Mouse (Mus musculus) testis, adult 2 months (tissue): ENCODE data around the gene Pkig. TPM values are rescaled to one million over a fixed set of nuclear protein-coding genes. Genes with fewer than 3 reads are reported as not detected.

Source experiments
- H3K27ac ChIP-seq: fragments of 200-500 bp; 2 replicates; pipeline ENCODE4 v1.5.1; 2012; ENCODE audit warnings: low read depth, low read length; ENCODE audit not compliant: control insufficient read depth, insufficient read depth
- H3K27me3 ChIP-seq: fragments of 200-500 bp; 2 replicates; pipeline ENCODE4 v1.6.1; 2012; ENCODE audit warnings: mild to moderate bottlenecking, low read length, moderate library complexity; ENCODE audit not compliant: control insufficient read depth, insufficient read depth
- H3K36me3 ChIP-seq: fragments of 200-500 bp; 2 replicates; pipeline ENCODE4 v1.6.1; 2012; ENCODE audit warnings: mild to moderate bottlenecking, low read length; ENCODE audit not compliant: control insufficient read depth, insufficient read depth
- H3K4me1 ChIP-seq: fragments of 200-500 bp; 2 replicates; pipeline ENCODE4 v1.6.1; 2012; ENCODE audit warnings: low read length; ENCODE audit not compliant: control insufficient read depth, insufficient read depth
- H3K4me3 ChIP-seq: fragments of 200-500 bp; 2 replicates; pipeline ENCODE4 v1.5.1; 2012; ENCODE audit warnings: low read depth, mild to moderate bottlenecking, low read length, moderate library complexity, mixed read lengths; ENCODE audit not compliant: control insufficient read depth
- CTCF ChIP-seq: fragments of 200-500 bp; IDR thresholded peaks from 2 replicates; pipeline ENCODE4 v1.5.1; 2012; ENCODE audit warnings: low read depth, mild to moderate bottlenecking, inconsistent platforms, low read length, moderate library complexity; ENCODE audit not compliant: control insufficient read depth, insufficient read depth, insufficient replicate concordance
- POLR2A ChIP-seq: fragments of 200-500 bp; IDR thresholded peaks from 2 replicates; pipeline ENCODE4 v1.6.1; 2012; ENCODE audit warnings: low read depth, mild to moderate bottlenecking, inconsistent platforms, low read length, moderate library complexity; ENCODE audit not compliant: control insufficient read depth
- polyA plus RNA-seq: library from polyadenylated mRNA; depleted of rRNA; stranded (reverse); fragments of >200 nt; gene quantifications from 2 replicates; pipeline ENCODE4 v1.2.3, GENCODE M21; 2012

Gene Pkig
- polyA plus RNA-seq, 1 experiment, result 319 TPM

- no peaks in the 10 kb centered on the region for H3K4me1 ChIP-seq
- TF ChIP-seq POLR2A (no peak), CTCF (no peak)
- no peak overlapping the region for H3K27ac ChIP-seq
- H3K27me3 ChIP-seq, result no peaks in the 10 kb centered on the region
- no peaks in the 10 kb centered on the region for H3K36me3 ChIP-seq
- H3K4me3 ChIP-seq, result no peak overlapping the region
Measured at GRCm38 (mm10) chr2:163674397-163674796, 16.2 kb downstream of the Pkig start.

- Histone ChIP-seq H3K27ac (no peak overlapping the region), H3K4me3 (no peak overlapping the region), H3K36me3 (no peaks in the 10 kb centered on the region), H3K27me3 (no peaks in the 10 kb centered on the region), H3K4me1 (no peaks in the 10 kb centered on the region)
- no peak for TF ChIP-seq POLR2A
- TF ChIP-seq CTCF, result no peak
Measured at GRCm38 (mm10) chr2:163675144-163675619, 17.0 kb downstream of the Pkig start.

DNA sequence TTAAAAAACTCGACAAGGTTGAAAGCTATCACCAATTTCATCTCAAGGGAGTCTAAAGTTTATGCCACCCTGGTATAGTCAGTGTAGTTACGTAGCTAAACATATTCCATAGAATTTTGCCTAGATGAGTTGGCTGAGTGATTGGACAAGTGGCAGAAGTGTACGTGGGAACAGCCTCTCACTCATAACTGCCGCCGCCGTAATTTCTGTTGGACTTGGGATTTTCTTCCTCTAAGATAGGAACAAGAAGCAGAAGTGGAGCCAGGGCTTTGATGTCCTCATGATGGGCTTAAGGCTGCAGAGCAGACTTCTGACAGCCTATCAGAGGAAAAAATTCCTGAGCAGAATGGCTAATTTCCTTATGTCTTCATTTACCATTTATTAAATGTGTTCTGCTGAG, 17.5 kb downstream of the Pkig start:
- H3K27me3 ChIP-seq, result no peaks in the 10 kb centered on the region
- no peak overlapping the region for H3K4me3 ChIP-seq
- H3K36me3 ChIP-seq, result no peaks in the 10 kb centered on the region
- no peaks in the 10 kb centered on the region for H3K4me1 ChIP-seq
- no peak overlapping the region for H3K27ac ChIP-seq
- TF ChIP-seq CTCF (no peak), POLR2A (no peak)

DNA sequence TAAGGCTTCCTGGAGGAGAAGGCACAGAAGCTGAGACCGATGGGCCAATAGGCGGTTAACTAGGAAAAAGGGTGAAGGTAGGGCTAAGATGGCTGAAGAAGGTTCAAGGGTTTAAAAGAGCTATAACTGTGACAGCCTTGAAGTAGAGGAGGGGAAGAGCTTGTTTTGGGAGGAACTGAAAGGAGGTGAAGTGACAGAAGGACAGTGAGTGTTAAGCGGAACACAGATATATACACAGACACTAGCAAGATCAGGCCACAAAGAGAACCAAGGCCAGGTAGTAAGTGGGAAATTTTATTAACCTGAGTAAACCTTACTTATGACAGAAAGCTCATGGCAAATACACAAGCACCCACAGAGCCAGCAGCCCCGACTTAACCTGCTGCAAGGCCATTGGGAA, 18.1 kb downstream of the Pkig start:
- Histone ChIP-seq H3K4me3 (no peak overlapping the region), H3K36me3 (no peaks in the 10 kb centered on the region), H3K27ac (no peak overlapping the region), H3K4me1 (no peaks in the 10 kb centered on the region), H3K27me3 (no peaks in the 10 kb centered on the region)
- TF ChIP-seq POLR2A, result no peak
- no peak for TF ChIP-seq CTCF

DNA sequence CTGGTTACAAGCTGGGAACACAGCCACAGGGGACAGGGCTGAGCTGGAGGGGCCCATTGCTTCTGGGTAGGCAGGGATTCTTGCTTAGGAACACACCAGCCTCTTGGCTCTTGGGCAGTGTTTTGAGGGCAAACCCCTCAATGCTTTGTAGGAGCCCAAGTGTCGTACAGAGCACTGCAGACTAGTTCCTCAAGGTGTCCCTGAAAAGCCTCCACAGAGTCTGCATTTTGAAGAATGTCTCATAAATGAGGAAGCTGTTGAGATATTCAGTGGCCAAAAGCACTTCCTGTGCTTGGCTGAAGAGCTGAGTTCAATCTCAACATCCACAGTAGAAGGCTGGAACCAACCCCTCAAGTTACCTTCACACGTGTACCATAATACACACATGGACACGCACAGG, 18.6 kb downstream of the Pkig start:
- no peak overlapping the region for H3K27ac ChIP-seq
- TF ChIP-seq POLR2A (no peak), CTCF (no peak)

GRCm38 (mm10) chr2:163682344-163682743, 24.2 kb downstream of the Pkig start:
- H3K27ac ChIP-seq, result no peak overlapping the region
- no peak for TF ChIP-seq CTCF
- no peak for TF ChIP-seq POLR2A
- H3K4me3 ChIP-seq, result no peak overlapping the region
- H3K27me3 ChIP-seq, result no peaks in the 10 kb centered on the region
- peaks cover 3% of the 10 kb centered on the region for H3K4me1 ChIP-seq
- H3K36me3 ChIP-seq, result no peaks in the 10 kb centered on the region

More for the DNA sequence above, 18.6 kb downstream of the Pkig start:
- Histone ChIP-seq H3K4me1 (no peaks in the 10 kb centered on the region), H3K36me3 (no peaks in the 10 kb centered on the region), H3K27me3 (no peaks in the 10 kb centered on the region), H3K4me3 (no peak overlapping the region)

- peaks cover 5% of the 10 kb centered on the region for H3K4me1 ChIP-seq
- H3K4me3 ChIP-seq, result no peak overlapping the region
- H3K36me3 ChIP-seq, result no peaks in the 10 kb centered on the region
- H3K27ac ChIP-seq, result peak overlapping the region; percentile 5; the same call in 1 of the 2 replicates
- H3K27me3 ChIP-seq, result no peaks in the 10 kb centered on the region
- no peak for TF ChIP-seq CTCF
- no peak for TF ChIP-seq POLR2A
Measured at GRCm38 (mm10) chr2:163685287-163685686, 27.1 kb downstream of the Pkig start.

DNA sequence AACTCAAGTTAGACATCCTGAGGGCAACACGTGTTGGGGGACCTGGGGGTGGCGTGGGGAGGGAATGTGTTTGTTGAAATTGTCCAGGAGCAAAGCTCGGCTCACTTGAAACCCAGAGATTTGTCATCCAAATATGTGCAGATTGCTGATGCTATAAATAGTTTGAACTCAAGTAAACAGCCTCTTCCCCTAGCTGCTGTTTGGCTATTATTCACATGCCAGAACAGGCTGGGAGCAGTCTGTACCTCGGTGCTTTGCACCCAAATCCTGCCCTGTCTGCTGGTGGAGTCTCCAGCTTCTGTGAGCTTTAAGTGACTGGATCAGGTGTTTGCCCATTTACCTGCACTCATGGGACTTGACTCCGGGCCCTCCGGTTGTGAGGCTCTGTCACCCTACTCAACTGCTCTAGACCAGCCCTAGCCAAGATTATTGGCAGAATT, 27.6 kb downstream of the Pkig start:
- no peak for TF ChIP-seq POLR2A
- no peaks in the 10 kb centered on the region for H3K36me3 ChIP-seq
- H3K4me3 ChIP-seq, result no peak overlapping the region
- no peak overlapping the region; the same call in 1 of the 2 replicates for H3K27ac ChIP-seq
- H3K4me1 ChIP-seq, result peaks cover 8% of the 10 kb centered on the region
- no peaks in the 10 kb centered on the region for H3K27me3 ChIP-seq
